Mouse (Mus musculus) C2C12 (cell line): ENCODE data around the gene Myo10. TPM values are rescaled to one million over a fixed set of nuclear protein-coding genes. Genes with fewer than 3 reads are reported as not detected.

ENCODE experiments used
- H3K27me3 ChIP-seq: one replicate; pipeline ENCODE4 v1.6.1; 2011; ENCODE audit not compliant: control insufficient read depth, insufficient read depth, insufficient read length
- H3K36me3 ChIP-seq: one replicate; pipeline ENCODE4 v1.6.1; 2011; ENCODE audit not compliant: control insufficient read depth, insufficient read depth
- H3K4me3 ChIP-seq: one replicate; pipeline ENCODE4 v1.5.1; 2011; ENCODE audit warnings: mild to moderate bottlenecking, control low read depth; ENCODE audit not compliant: poor library complexity, insufficient read depth, severe bottlenecking
- H3K79me2 ChIP-seq: one replicate; pipeline ENCODE4 v1.6.1; 2011; ENCODE audit not compliant: control insufficient read depth, insufficient read depth
- H3K79me3 ChIP-seq: one replicate; pipeline ENCODE4 v1.6.1; 2011; ENCODE audit warnings: low read depth, control low read depth
- H3ac ChIP-seq: one replicate; pipeline ENCODE3; 2011; ENCODE audit warnings: low read depth; ENCODE audit not compliant: control insufficient read depth, insufficient read length
- CEBPB ChIP-seq: IDR thresholded peaks from one replicate; pipeline ENCODE4 v1.6.1; 2011; ENCODE audit warnings: low read depth, mild to moderate bottlenecking, control low read depth, moderate library complexity
- CTCF ChIP-seq: IDR thresholded peaks from one replicate; pipeline ENCODE4 v1.5.1; 2011; ENCODE audit not compliant: control insufficient read depth, insufficient read depth, insufficient read length
- FOSL1 ChIP-seq: IDR thresholded peaks from one replicate; pipeline ENCODE4 v1.8.0; 2011; ENCODE audit warnings: mild to moderate bottlenecking, low read length; ENCODE audit not compliant: poor library complexity, insufficient read depth, severe bottlenecking
- MAX ChIP-seq: IDR thresholded peaks from one replicate; pipeline ENCODE4 v1.6.1; 2011; ENCODE audit warnings: mild to moderate bottlenecking, control low read depth
- MYOD1 ChIP-seq: IDR thresholded peaks from one replicate; pipeline ENCODE4 v1.6.1; 2011; ENCODE audit warnings: low read depth; ENCODE audit not compliant: control insufficient read depth, insufficient read length
- MYOG ChIP-seq: IDR thresholded peaks from one replicate; pipeline ENCODE4 v1.6.1; 2011; ENCODE audit not compliant: control insufficient read depth, insufficient read length; ENCODE audit errors: extremely low read depth
- USF1 ChIP-seq: IDR thresholded peaks from one replicate; pipeline ENCODE4 v1.6.1; 2011; ENCODE audit warnings: low read depth, mild to moderate bottlenecking, control low read depth, moderate library complexity
- polyA plus RNA-seq: library from polyadenylated mRNA; unstranded; fragments of >200 nt; fragmentation: generic; extraction: Trizol; gene quantifications from one replicate; pipeline ENCODE4 v1.2.1, GENCODE M21; 2012; ENCODE audit warnings: missing spikeins

The Myo10 gene
- polyA plus RNA-seq, 1 experiment, result 89.8 TPM

- Histone ChIP-seq H3K36me3 (peaks cover 3% of the 10 kb centered on the region), H3K79me3 (peaks cover 28% of the 10 kb centered on the region), H3ac (no peak overlapping the region), H3K27me3 (no peaks in the 10 kb centered on the region), H3K4me3 (no peak overlapping the region), H3K79me2 (peaks cover 57% of the 10 kb centered on the region)
- no peak for TF ChIP-seq CEBPB
- no peak for TF ChIP-seq FOSL1
- no peak for TF ChIP-seq MYOD1
- TF ChIP-seq MYOG, result no peak
- no peak for TF ChIP-seq CTCF
- TF ChIP-seq USF1, result no peak
- TF ChIP-seq MAX, result no peak
Observed at GRCm38 (mm10) chr15:25844771-25845170, 222.4 kb downstream of the Myo10 start.

- Histone ChIP-seq H3K79me2 (peaks cover 86% of the 10 kb centered on the region), H3K79me3 (peaks cover 46% of the 10 kb centered on the region), H3K4me3 (no peak overlapping the region)
Observed at GRCm38 (mm10) chr15:25847576-25848168, 225.3 kb downstream of the Myo10 start.

GRCm38 (mm10) chr15:25850552-25850951 is 228.2 kb downstream of the Myo10 start:
- no peak for TF ChIP-seq MYOG
- no peak for TF ChIP-seq CEBPB
- no peak for TF ChIP-seq MYOD1
- Histone ChIP-seq H3K27me3 (no peaks in the 10 kb centered on the region), H3ac (no peak overlapping the region), H3K79me2 (peaks cover 90% of the 10 kb centered on the region), H3K4me3 (no peak overlapping the region), H3K36me3 (peaks cover 7% of the 10 kb centered on the region), H3K79me3 (peaks cover 48% of the 10 kb centered on the region)

More at GRCm38 (mm10) chr15:25847576-25848168, 225.3 kb downstream of the Myo10 start:
- H3ac ChIP-seq, result no peak overlapping the region
- H3K27me3 ChIP-seq, result no peaks in the 10 kb centered on the region
- H3K36me3 ChIP-seq, result peaks cover 7% of the 10 kb centered on the region
- TF ChIP-seq MYOD1 (peak; percentile 93), USF1 (no peak)

- H3ac ChIP-seq, result no peak overlapping the region
- H3K36me3 ChIP-seq, result peaks cover 4% of the 10 kb centered on the region
- no peak overlapping the region for H3K4me3 ChIP-seq
- H3K79me2 ChIP-seq, result peaks cover 89% of the 10 kb centered on the region
- TF ChIP-seq MYOG, result no peak
- no peak for TF ChIP-seq MYOD1
- TF ChIP-seq CTCF, result no peak
- no peak for TF ChIP-seq CEBPB
- TF ChIP-seq FOSL1, result no peak
- no peak for TF ChIP-seq USF1
- H3K79me3 ChIP-seq, result peaks cover 29% of the 10 kb centered on the region
- no peaks in the 10 kb centered on the region for H3K27me3 ChIP-seq
Observed at GRCm38 (mm10) chr15:25854270-25854904, 232.1 kb downstream of the Myo10 start.

- Histone ChIP-seq H3K79me3 (peaks cover 6% of the 10 kb centered on the region), H3ac (no peak overlapping the region), H3K27me3 (no peaks in the 10 kb centered on the region), H3K4me3 (no peak overlapping the region), H3K79me2 (peaks cover 78% of the 10 kb centered on the region), H3K36me3 (no peaks in the 10 kb centered on the region)
- TF ChIP-seq MYOD1, result no peak
- TF ChIP-seq USF1, result no peak
- no peak for TF ChIP-seq CTCF
- no peak for TF ChIP-seq MYOG
- TF ChIP-seq MAX, result no peak
- no peak for TF ChIP-seq FOSL1
- no peak for TF ChIP-seq CEBPB
Observed at GRCm38 (mm10) chr15:25858611-25859058, 236.3 kb downstream of the Myo10 start.

GRCm38 (mm10) chr15:25859469-25859868 is 237.1 kb downstream of the Myo10 start:
- no peaks in the 10 kb centered on the region for H3K27me3 ChIP-seq

More at GRCm38 (mm10) chr15:25859469-25859868, 237.1 kb downstream of the Myo10 start:
- Histone ChIP-seq H3K79me3 (peaks cover 3% of the 10 kb centered on the region), H3K4me3 (no peak overlapping the region), H3K36me3 (no peaks in the 10 kb centered on the region), H3K79me2 (peaks cover 78% of the 10 kb centered on the region), H3ac (no peak overlapping the region)
- TF ChIP-seq CEBPB, result peak; percentile 7
- TF ChIP-seq MYOD1, result no peak
